Mouse (Mus musculus): Measurements from ENCODE around the gene Fmn2. TPM values are rescaled to one million over a fixed set of nuclear protein-coding genes. Genes with fewer than 3 reads are reported as not detected.

Gene Fmn2
- polyA plus RNA-seq (2014; fragmentation: Nextera tagmentation; extraction: Ambion mirVana): 0.41 and 0.55 TPM in 2 replicates

DNA sequence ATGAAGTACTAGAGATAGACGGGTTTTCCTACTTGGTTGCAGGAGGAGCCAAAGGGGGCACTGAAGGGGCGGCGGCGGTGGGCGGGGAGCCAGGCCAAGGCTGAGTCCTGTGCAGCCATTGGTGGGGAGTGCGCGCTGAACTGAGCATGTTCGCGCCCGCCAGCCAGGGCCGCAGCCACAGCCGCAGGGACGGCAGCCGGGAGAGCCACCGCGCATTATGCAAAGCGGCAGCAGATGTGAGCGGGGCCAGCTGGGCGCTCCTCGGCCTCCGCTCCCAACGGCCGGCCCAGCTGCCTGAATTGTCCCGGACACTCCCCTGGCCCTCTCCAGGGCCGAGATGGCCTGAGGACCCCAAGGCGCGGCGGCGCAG, at the start of gene Fmn2:
TSS of gene Fmn2 (plus strand) at position 165 of the 370 bp plus-strand sequence.
- Histone ChIP-seq H3K4me1 (replicated peaks; ENCODE audit: control insufficient read depth, insufficient read depth, low read length) (0 out of 2 replicates have a peak, but pooled peaks cover 9% of the 10 kb centered on the region), H3K36me3 (ENCODE audit: control insufficient read depth, insufficient read depth, low read length) (no peaks in the 10 kb centered on the region), H3K4me2 (peak within 1 kb of the TSS; percentile 96), H3K9ac (ENCODE audit: low read depth, low read length) (peak within 1 kb of the TSS; percentile 47; the same call in 1 of the 2 replicates), H3K4me3 (ENCODE audit: low read depth, low read length) (peak within 1 kb of the TSS; percentile 57), H3K27ac (ENCODE audit: low read depth, low read length) (no peak within 1 kb of the TSS), H3K27me3 (replicated peaks; ENCODE audit: control insufficient read depth, insufficient read depth, low read length) (peaks cover 30% of the 10 kb centered on the region), H3K9me3 (ENCODE audit: control insufficient read depth, low read length) (no peaks in the 10 kb centered on the region)
- ATAC-seq (replicated peaks; ENCODE audit: low FRiP score) (peak; percentile 93), DNase-seq (ENCODE audit: low spot score) (peak; percentile 66)
- under 1% methylated on average over 29 of the region's 29 CpGs for WGBS

DNA sequence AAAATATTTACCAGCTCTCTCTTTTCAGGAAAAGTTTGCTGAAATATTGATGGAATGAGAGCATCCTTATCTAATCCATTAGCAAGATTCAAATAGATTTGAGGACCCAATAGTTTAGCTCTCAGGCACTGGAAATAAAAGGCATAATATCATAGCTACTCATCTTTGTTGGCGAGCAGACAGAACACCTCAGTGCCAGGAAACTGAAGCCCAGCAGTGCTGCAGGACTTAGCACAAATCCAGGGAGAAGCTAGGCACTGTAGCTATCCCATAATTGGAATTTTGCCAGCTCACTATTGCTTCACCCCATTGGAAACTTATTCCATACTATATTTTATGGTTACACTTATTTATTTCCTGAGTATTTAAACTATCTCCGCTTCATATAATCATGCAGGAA, 46.5 kb upstream of the Fmn2 start:
- Histone ChIP-seq H3K9me3 (ENCODE audit: control insufficient read depth, low read length) (no peaks in the 10 kb centered on the region), H3K4me2 (no peak overlapping the region), H3K4me1 (replicated peaks; ENCODE audit: control insufficient read depth, insufficient read depth, low read length) (no peaks in the 10 kb centered on the region), H3K27me3 (replicated peaks; ENCODE audit: control insufficient read depth, insufficient read depth, low read length) (no peaks in the 10 kb centered on the region), H3K9ac (ENCODE audit: low read depth, low read length) (no peak overlapping the region), H3K4me3 (ENCODE audit: low read depth, low read length) (no peak overlapping the region), H3K36me3 (ENCODE audit: control insufficient read depth, insufficient read depth, low read length) (no peaks in the 10 kb centered on the region), H3K27ac (ENCODE audit: low read depth, low read length) (no peak overlapping the region)
- no peak for ATAC-seq (replicated peaks; ENCODE audit: low FRiP score)
- DNase-seq (ENCODE audit: low spot score): no peak
- WGBS: 82% methylated on average over 2 of the region's 2 CpGs

DNA sequence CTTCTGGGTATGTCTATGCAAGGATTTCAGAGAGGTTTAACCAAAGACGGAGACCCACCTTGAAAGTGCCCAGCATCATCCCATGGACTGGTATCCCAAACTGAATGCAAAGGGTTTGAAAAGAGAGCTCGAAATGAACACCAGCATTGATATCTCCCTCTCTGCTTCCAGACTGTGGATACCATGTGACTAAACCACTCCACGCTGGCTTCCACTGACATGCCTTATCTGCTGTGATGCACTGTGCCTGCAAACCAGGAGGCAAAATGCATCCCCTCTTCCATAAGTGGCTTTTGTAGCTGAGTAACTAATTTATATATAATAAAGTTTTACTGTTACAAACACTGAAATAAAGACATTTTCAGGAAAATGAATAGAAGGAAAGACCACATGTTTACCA, 36.2 kb upstream of the Fmn2 start:
- Histone ChIP-seq H3K4me2 (no peak overlapping the region), H3K9me3 (ENCODE audit: control insufficient read depth, low read length) (no peaks in the 10 kb centered on the region), H3K36me3 (ENCODE audit: control insufficient read depth, insufficient read depth, low read length) (no peaks in the 10 kb centered on the region), H3K4me3 (ENCODE audit: low read depth, low read length) (no peak overlapping the region), H3K27me3 (replicated peaks; ENCODE audit: control insufficient read depth, insufficient read depth, low read length) (no peaks in the 10 kb centered on the region), H3K4me1 (replicated peaks; ENCODE audit: control insufficient read depth, insufficient read depth, low read length) (no peaks in the 10 kb centered on the region), H3K9ac (ENCODE audit: low read depth, low read length) (no peak overlapping the region), H3K27ac (ENCODE audit: low read depth, low read length) (no peak overlapping the region)
- 54% methylated on average over 3 of the region's 3 CpGs for WGBS
- DNase-seq (ENCODE audit: low spot score) (no peak), ATAC-seq (replicated peaks; ENCODE audit: low FRiP score) (no peak; the same call in 1 of the 2 replicates)

DNA sequence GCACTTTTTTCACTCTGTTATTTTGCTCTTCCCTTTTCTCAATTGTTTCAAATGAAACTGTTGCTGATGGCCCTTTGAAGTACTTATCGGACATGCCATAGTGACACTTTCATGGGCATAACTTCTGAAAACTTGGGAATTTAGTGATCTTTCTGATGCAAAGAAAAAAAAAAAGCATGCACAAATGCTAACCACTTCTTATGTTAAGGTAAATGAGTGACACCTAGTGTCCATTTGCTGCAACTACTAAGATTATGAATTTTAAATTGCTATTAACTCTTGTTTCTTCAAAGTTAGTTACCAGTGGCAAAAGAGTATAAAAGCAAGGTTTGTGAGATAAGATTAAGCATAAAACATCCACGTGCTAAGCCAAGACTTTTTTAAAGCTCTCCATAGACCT, 35.4 kb upstream of the Fmn2 start:
- DNase-seq (ENCODE audit: low spot score): no peak
- Histone ChIP-seq H3K27me3 (replicated peaks; ENCODE audit: control insufficient read depth, insufficient read depth, low read length) (no peaks in the 10 kb centered on the region), H3K4me3 (ENCODE audit: low read depth, low read length) (no peak overlapping the region), H3K36me3 (ENCODE audit: control insufficient read depth, insufficient read depth, low read length) (no peaks in the 10 kb centered on the region), H3K4me2 (no peak overlapping the region), H3K9me3 (ENCODE audit: control insufficient read depth, low read length) (no peaks in the 10 kb centered on the region), H3K4me1 (replicated peaks; ENCODE audit: control insufficient read depth, insufficient read depth, low read length) (no peaks in the 10 kb centered on the region), H3K27ac (ENCODE audit: low read depth, low read length) (no peak overlapping the region), H3K9ac (ENCODE audit: low read depth, low read length) (no peak overlapping the region)
- no peak for ATAC-seq (replicated peaks; ENCODE audit: low FRiP score)
- WGBS: 27% methylated on average over 2 of the region's 2 CpGs

DNA sequence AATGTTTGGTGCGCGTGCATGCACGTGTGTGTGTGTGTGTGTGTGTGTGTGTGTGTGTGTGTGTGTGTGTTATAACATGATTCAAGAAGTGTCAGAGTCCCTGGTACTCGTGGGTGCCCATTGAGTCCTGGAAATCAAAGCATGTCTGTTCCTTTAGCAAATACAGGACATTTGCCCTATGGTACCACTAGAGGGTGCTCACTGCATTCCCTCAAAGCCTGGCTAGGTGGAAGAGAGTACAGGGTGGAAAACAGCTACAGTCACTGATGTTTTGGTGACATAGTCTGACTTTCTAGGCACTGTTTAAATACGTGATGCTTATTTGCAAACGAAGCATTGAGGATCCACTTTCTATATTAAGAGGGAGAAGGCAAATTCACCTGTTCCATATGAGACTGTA, 31.9 kb upstream of the Fmn2 start:
- no peak for DNase-seq (ENCODE audit: low spot score)
- WGBS: 7% methylated on average over 6 of the region's 6 CpGs
- H3K4me3 ChIP-seq (ENCODE audit: low read depth, low read length): no peak overlapping the region
- H3K9me3 ChIP-seq (ENCODE audit: control insufficient read depth, low read length): no peaks in the 10 kb centered on the region
- H3K4me1 ChIP-seq (replicated peaks; ENCODE audit: control insufficient read depth, insufficient read depth, low read length): no peaks in the 10 kb centered on the region
- peak; percentile 48; the same call in 1 of the 2 replicates for ATAC-seq (replicated peaks; ENCODE audit: low FRiP score)
- H3K27me3 ChIP-seq (replicated peaks; ENCODE audit: control insufficient read depth, insufficient read depth, low read length): no peaks in the 10 kb centered on the region
- H3K36me3 ChIP-seq (ENCODE audit: control insufficient read depth, insufficient read depth, low read length): no peaks in the 10 kb centered on the region
- no peak overlapping the region for H3K4me2 ChIP-seq
- no peak overlapping the region for H3K27ac ChIP-seq (ENCODE audit: low read depth, low read length)
- no peak overlapping the region for H3K9ac ChIP-seq (ENCODE audit: low read depth, low read length)

DNA sequence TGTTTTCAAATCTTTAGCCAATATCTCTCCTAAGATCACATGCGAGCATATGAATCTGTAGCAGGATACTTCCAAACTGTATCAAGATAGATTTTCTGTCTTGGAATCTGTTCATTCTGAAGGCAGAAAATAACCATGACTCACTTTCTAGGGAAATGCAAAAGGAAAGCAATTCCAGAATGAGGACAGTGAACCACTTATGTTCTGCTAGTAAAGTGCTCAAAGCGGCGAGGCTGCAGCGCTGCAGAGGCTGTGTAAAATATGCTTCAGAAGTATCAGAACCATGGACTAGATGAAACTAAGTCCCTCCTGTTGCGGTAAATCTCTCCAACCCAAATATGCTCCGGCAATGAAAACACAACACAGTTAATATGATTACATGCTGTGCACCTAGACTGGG, 19.1 kb upstream of the Fmn2 start:
- no peaks in the 10 kb centered on the region for H3K36me3 ChIP-seq (ENCODE audit: control insufficient read depth, insufficient read depth, low read length)
- H3K9ac ChIP-seq (ENCODE audit: low read depth, low read length): no peak overlapping the region
- 93% methylated on average over 6 of the region's 6 CpGs for WGBS
- H3K4me3 ChIP-seq (ENCODE audit: low read depth, low read length): no peak overlapping the region
- H3K27ac ChIP-seq (ENCODE audit: low read depth, low read length): no peak overlapping the region
- H3K27me3 ChIP-seq (replicated peaks; ENCODE audit: control insufficient read depth, insufficient read depth, low read length): no peaks in the 10 kb centered on the region
- H3K4me1 ChIP-seq (replicated peaks; ENCODE audit: control insufficient read depth, insufficient read depth, low read length): no peaks in the 10 kb centered on the region
- DNase-seq (ENCODE audit: low spot score) (no peak), ATAC-seq (replicated peaks; ENCODE audit: low FRiP score) (no peak)
- H3K9me3 ChIP-seq (ENCODE audit: control insufficient read depth, low read length): no peaks in the 10 kb centered on the region
- no peak overlapping the region for H3K4me2 ChIP-seq

DNA sequence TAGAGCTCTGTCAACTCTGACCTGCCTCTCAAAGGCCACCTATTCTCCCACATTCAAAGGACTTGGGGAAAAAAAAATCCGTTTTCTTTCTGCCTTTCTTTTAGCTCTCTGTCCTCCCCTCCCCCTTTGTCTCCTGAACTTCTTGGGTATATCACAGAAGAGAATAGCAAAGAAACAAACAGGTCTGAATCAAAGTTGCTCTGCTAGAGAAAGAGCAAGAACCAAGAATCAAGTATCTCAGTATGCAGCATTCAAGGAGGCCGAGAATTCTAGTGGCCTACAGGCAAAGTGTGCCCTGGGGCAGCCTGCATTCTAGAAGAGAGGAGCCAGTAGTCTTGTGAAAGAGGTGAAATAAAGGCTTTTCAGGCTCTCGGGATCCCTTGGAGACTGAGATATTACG, 1.6 kb upstream of the Fmn2 start:
- WGBS: 69% methylated on average over 4 of the region's 4 CpGs
- Histone ChIP-seq H3K27ac (ENCODE audit: low read depth, low read length) (no peak overlapping the region), H3K4me2 (no peak overlapping the region), H3K9me3 (ENCODE audit: control insufficient read depth, low read length) (no peaks in the 10 kb centered on the region), H3K9ac (ENCODE audit: low read depth, low read length) (no peak overlapping the region), H3K4me1 (replicated peaks; ENCODE audit: control insufficient read depth, insufficient read depth, low read length) (0 out of 2 replicates have a peak, but pooled peaks cover 9% of the 10 kb centered on the region), H3K36me3 (ENCODE audit: control insufficient read depth, insufficient read depth, low read length) (no peaks in the 10 kb centered on the region), H3K27me3 (replicated peaks; ENCODE audit: control insufficient read depth, insufficient read depth, low read length) (peaks cover 30% of the 10 kb centered on the region), H3K4me3 (ENCODE audit: low read depth, low read length) (no peak overlapping the region)
- ATAC-seq (replicated peaks; ENCODE audit: low FRiP score) (no peak), DNase-seq (ENCODE audit: low spot score) (no peak)

DNA sequence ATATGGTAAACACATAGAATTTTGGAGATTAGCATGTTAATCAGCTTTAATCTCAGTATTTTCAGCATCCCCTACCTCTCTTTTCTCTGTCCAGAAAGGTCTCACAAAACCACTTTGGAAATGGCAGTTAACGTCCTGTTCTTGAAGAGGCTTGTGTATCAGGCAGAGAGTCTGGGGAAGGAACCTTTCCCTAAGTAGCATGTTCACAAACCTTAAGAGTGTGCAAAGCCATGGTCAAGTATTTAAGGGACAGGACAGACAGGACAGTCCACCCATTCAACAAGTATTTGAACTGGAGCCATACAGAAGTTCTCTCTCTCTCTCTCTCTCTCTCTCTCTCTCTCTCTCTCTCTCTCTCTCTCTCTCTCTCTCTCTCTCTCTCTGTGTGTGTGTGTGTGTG, 614 bp upstream of the Fmn2 start:
- WGBS: 69% methylated on average over 1 of the region's 1 CpGs

DNA sequence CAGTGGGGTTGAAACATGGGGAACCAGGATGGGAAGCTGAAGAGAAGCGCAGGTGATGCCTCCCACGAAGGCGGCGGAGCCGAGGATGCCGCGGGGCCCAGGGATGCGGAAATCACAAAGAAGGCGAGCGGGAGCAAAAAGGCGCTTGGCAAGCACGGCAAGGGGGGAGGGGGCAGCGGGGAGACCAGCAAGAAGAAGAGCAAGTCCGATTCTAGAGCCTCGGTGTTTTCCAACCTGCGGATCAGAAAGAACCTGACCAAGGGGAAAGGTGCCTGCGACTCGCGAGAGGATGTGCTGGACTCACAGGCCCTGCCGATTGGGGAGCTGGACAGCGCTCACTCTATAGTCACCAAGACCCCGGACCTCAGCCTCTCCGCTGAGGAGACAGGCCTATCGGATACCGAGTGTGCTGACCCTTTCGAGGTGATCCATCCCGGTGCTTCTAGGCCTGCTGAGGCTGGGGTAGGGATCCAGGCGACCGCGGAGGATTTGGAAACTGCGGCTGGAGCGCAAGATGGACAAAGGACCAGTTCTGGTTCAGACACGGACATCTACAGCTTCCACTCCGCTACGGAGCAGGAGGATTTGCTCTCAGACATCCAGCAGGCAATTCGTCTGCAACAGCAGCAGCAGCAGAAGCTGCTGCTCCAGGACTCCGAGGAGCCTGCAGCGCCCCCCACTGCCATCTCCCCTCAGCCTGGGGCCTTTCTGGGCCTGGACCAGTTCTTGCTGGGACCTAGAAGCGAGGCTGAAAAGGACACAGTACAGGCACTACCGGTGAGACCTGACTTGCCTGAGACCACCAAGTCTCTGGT, 613 bp downstream of the Fmn2 start:
- H3K27ac ChIP-seq (ENCODE audit: low read depth, low read length): no peak overlapping the region
- 0 out of 2 replicates have a peak, but pooled peaks cover 9% of the 10 kb centered on the region for H3K4me1 ChIP-seq (replicated peaks; ENCODE audit: control insufficient read depth, insufficient read depth, low read length)
- peak overlapping the region; percentile 96 for H3K4me2 ChIP-seq
- DNase-seq (ENCODE audit: low spot score) (peak; percentile 60), ATAC-seq (replicated peaks; ENCODE audit: low FRiP score) (peak; percentile 34)
- peak overlapping the region; percentile 47; the same call in 1 of the 2 replicates for H3K9ac ChIP-seq (ENCODE audit: low read depth, low read length)
- peaks cover 30% of the 10 kb centered on the region for H3K27me3 ChIP-seq (replicated peaks; ENCODE audit: control insufficient read depth, insufficient read depth, low read length)
- no peaks in the 10 kb centered on the region for H3K36me3 ChIP-seq (ENCODE audit: control insufficient read depth, insufficient read depth, low read length)
- no peaks in the 10 kb centered on the region for H3K9me3 ChIP-seq (ENCODE audit: control insufficient read depth, low read length)
- H3K4me3 ChIP-seq (ENCODE audit: low read depth, low read length): peak overlapping the region; percentile 57
- WGBS: under 1% methylated on average over 40 of the region's 40 CpGs

More for the DNA sequence above, 614 bp upstream of the Fmn2 start:
- no peak for ATAC-seq (replicated peaks; ENCODE audit: low FRiP score)
- DNase-seq (ENCODE audit: low spot score): no peak
- H3K27me3 ChIP-seq (replicated peaks; ENCODE audit: control insufficient read depth, insufficient read depth, low read length): peaks cover 30% of the 10 kb centered on the region
- H3K9me3 ChIP-seq (ENCODE audit: control insufficient read depth, low read length): no peaks in the 10 kb centered on the region
- no peak overlapping the region for H3K9ac ChIP-seq (ENCODE audit: low read depth, low read length)
- H3K4me1 ChIP-seq (replicated peaks; ENCODE audit: control insufficient read depth, insufficient read depth, low read length): 0 out of 2 replicates have a peak, but pooled peaks cover 9% of the 10 kb centered on the region
- H3K4me3 ChIP-seq (ENCODE audit: low read depth, low read length): no peak overlapping the region
- H3K4me2 ChIP-seq: no peak overlapping the region; the same call in 1 of the 2 replicates
- no peak overlapping the region for H3K27ac ChIP-seq (ENCODE audit: low read depth, low read length)
- H3K36me3 ChIP-seq (ENCODE audit: control insufficient read depth, insufficient read depth, low read length): no peaks in the 10 kb centered on the region

Data from liver, embryonic 11.5 days (tissue).